Mouse (Mus musculus) cortical plate, adult 2 months (tissue): ENCODE data around the gene C530025M09Rik.

ENCODE experiments used
- CTCF ChIP-seq: fragments of 200-500 bp; IDR thresholded peaks from 2 replicates; pipeline ENCODE4 v1.5.1; 2011; ENCODE audit warnings: mild to moderate bottlenecking, control low read depth, low read length; ENCODE audit not compliant: insufficient read depth; ENCODE audit errors: extremely low read depth
- POLR2A ChIP-seq: fragments of 200-500 bp; IDR thresholded peaks from 2 replicates; pipeline ENCODE4 v1.6.1; 2011; ENCODE audit warnings: mild to moderate bottlenecking, low read length, control low read depth; ENCODE audit not compliant: insufficient read depth; ENCODE audit errors: extremely low read depth

- TF ChIP-seq POLR2A (no peak), CTCF (no peak)
Measured at GRCm38 (mm10) chr2:149804599-149805140, 26.3 kb downstream of the C530025M09Rik start.
